Mouse (Mus musculus) MEL-GATA-1-ER (cell line): ENCODE data around the gene Barx1.

Source experiments
- DNase-seq: peaks from one replicate; pipeline ENCODE4 v3.0.0-alpha.2; 2012; ENCODE audit warnings: low read depth; ENCODE audit errors: extremely low read depth

Gene Barx1

DNA sequence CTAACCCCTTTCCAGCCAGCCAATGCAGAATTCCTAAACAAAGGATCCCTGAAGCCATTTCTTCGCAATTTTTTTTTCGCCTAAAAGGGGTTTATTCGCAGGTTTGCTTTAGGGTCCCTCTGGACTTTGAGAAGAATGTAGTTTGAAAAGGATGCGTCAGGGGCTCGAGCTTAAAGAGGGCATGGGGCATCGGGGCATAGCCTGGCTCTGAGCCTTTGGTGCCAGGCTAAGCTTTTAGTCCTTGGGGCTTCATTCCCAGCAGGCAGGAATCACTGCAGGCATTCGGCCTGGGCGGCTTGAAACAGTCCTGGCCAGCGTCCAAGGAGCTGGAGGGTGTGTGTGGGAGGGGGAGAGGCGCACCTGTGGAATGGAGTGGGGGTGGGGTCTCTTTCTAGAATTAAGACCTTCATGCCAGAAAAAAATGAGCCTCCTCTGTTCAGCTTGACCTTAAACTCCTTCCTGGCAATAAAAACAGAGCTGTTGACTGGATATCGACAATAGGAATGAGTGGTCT lies 2.5 kb upstream of the Barx1 start:
- no peak for DNase-seq

DNA sequence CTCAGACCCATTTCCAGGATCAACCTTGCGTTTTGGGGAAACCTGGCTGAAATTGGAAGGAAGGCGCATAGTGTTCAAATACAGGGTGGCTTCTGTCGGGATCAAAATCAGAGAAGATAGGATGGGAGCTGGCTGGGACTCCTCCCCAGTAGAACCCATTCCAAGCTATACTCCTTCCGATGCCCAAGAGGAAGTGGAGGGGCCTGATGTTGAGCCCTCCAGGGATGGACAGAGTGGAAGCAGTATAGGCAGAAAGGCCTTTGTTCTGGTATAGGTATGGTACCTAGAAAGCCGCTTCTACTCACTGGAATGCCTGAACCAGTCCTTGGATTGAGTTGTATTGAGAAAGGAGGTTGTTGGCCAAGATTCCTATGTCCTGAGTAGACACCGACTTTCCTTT lies 2.1 kb upstream of the Barx1 start:
- no peak for DNase-seq

DNA sequence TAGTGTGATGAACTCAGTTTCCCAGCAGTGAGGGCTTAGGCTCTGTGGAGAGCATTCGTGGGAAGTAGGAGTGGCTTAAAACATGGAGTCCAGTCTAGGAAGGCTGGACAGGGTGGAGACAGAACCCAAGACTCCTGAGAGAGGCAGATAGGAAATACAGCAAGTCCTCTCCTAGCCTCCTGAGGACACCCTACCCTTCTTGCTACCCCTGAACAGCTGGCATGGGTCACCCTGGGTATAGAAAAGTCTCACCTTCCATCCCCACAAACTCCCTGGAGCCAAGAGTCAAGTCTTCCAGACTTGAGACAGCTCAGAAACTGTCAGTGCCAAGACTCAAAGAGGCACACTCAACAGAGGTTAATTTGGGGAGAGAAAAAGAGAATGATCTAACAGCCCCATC lies 1.2 kb upstream of the Barx1 start:
- DNase-seq: no peak

DNA sequence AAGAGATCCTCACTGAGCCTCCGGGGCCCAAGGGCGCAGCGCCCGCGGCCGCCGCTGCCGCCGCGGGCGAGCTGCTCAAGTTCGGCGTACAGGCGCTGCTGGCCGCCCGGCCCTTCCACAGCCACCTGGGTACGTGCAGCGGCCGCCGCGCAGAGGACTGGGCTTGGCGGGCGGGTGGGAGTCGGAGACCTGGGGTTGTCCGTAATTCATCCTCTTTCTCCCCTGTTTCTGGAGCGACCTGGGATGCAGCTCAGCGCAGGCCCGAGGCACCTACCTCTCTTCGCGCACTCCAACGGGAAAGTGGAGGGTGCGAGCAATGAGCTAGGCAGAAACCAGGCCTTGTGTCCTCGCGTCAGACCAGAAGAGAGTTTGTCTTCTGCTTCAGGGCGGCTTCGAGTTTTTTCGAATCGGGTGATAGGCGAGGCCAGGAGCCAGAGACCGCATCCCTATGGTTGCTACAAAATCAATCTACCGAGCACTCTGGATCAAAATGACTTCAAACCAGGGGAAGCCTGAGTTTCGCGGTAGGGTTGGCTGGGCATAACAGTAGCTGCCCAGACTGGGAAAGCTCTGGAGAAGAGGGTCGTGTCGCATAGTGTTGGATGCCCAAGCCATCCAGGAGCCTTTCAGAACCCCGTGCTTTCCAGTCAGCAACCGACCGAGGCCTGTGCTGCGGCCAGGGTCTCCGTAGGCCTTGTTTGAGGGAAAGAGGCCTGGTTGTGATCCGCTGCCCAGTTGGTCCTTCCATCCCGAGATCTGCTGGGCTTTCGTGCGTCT lies 601 bp downstream of the Barx1 start:
- DNase-seq: no peak

DNA sequence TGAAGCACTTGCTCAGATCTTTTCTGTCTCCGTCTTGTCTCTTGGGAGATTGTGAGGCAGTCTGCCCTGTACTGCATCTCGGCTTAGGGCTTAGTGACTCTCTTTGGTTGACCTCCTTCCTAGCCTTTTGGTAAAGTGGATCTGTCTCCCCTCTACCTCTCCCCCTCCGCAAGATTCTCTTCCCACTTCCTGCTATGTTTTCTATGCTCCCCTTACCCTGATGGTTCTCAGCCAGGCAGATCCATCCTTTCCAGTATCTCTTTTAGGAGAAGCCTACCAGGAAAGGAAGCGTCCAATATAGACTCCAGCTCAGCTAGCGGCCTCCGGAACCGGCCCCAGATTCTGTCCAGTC lies 1.2 kb downstream of the Barx1 start:
- no peak for DNase-seq

DNA sequence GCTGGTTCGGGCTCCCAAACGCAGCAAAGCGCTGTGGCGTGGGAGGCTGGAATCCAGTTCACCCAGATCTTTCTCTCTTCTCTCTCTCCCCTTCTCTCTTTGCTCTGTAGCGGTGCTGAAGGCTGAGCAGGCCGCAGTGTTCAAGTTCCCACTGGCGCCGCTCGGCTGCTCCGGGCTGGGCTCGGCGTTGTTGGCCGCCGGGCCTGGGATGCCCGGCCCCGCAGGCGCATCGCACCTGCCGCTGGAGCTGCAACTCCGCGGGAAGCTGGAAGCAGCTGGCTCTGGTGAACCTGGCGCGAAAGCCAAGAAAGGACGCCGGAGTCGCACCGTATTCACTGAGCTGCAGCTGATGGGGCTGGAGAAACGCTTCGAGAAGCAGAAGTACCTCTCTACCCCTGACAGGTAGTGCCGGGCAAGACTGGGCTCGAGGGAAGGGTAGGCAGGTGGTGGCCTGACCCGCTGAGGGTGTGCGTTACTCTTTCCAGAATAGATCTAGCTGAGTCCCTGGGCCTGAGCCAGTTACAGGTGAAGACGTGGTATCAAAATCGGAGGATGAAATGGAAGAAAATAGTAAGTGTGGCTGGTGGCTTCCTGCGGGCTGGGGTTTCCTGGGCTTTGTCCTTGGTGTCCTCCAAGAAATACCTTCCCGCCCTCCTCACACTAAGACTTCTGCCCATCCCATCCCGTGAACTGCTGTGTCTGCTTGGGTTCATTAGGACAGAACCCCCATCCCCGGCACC lies 2.3 kb downstream of the Barx1 start:
- DNase-seq: no peak

DNA sequence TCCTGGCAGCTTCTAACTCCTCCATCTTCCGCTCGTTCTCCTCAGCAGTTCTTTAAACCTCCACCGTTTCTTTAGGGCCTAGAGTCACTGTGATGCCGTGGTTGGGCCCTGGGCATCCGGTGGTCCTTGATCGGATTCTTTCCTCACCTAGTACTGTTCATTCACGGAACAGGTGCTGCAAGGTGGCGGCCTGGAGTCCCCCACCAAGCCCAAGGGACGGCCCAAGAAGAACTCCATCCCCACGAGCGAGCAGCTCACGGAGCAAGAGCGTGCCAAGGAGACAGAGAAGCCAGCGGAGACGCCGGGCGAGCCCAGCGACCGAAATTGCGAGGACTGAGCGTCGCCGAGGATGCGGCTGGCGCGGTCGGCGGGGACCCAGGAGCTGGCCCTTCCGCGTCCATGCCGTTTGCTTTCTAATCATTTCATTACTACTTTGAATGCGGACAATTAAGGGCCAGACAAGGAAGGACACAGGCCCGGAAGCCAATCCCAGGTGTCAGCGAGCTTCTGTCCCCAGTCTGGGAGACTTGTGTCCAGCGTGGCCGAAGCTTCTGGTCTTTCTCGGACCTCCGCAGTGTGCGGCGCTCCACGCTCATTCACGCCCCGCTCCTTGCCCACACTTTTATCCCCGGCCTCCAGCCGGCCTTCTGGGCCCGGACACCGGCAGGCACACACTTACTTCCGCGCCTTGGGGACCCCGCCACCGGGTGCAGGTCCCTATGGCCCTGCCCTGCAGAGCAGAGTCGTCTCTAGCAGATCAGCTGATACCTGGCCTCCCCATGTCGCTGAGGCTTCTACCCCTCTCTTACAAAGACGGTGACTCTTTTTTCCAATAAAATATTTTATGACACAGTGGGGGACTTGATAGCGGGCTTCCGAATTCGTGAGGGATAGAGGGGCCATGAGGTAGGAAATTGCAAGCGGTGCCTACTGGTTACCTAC lies 3.1 kb downstream of the Barx1 start:
- DNase-seq: no peak

DNA sequence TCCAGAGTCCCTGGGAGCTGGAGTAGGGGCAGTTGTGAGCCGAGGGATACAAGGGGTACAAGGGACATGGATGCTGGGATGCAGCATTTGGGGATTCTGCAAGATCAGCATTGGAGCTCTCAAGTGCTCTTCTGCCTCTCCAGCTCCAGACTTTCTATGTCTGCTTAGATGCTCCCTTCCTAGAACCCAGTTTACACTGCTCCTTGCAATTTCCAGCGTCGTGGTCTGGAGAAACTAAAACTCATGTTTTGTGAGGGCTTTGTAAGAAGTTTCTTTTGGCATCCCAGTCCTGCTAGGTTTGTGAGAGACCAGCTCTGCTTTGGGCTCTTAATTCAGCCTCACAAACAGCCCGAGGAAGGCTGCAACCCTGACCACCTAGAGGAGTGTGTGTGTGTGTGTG lies 4.7 kb downstream of the Barx1 start:
- no peak for DNase-seq

DNA sequence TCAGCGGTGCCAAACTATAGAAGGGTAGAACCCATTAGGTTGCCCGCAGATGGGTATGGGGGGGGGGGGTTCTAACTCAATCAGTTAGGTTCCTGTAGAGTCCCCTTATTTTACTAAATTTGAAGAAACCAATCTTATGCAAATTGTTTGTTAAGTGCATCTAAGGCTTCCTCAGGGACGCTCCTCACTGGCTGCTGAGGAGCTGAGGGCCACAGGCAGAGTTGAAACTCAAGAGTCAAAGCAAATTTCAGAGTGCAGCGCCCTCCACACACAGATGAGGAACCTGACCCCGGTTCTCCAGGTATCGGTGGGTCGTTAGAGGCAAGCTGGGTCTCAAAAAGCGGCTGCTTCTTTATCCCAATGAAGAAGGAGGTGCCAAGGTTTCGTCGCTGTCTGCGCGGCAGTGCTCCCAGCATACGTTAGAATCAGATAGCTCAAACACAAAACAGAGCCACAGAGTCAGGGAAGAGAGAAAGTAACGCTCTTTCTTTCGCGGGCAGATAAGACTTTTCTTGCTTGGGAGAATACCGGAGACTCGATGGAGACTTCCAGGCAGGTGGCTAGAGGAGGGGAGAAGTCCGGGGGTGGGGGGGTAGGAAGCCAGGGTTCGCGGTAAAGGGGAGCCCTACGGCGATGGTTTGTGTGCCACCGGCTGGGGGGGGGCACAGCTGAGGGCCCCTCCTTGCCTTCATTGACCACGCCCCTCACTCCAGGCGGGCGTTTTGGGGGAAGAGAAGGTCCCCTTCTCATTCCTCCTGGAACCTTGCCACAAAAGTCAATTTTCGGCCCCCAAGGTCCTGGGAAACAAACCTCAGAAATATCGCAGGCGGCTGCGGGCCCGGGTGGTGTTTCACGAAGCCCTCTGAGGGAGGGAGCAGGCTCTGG lies 5.5 kb downstream of the Barx1 start:
- DNase-seq: peak; percentile 39

DNA sequence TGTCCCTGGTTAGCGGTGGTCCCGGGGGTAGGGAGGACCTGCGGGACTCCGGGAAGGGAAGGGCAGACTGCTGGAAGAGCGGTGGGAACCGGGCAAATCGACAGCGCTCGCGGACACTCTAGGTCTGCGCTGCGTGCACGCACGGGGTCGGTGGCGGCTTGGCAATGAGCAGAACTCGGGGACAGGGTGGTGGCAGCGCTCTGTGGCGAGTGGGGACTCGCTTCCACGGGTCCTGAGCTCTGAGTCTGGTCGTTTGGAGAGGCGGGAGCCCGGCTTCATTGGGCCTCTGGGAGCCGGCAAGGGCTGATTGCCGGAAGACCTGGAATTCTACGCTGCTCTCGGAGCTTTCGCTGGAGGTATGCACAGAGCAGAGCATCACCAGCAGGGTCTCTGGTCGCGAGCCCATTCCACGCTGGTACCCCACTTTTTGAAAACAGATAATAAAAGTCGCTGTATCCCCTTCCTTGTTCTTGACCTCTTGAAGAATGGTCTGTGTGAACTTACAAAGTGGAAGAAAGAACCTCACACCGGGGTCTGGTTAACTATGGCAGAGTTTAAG lies 6.3 kb downstream of the Barx1 start:
- no peak for DNase-seq

DNA sequence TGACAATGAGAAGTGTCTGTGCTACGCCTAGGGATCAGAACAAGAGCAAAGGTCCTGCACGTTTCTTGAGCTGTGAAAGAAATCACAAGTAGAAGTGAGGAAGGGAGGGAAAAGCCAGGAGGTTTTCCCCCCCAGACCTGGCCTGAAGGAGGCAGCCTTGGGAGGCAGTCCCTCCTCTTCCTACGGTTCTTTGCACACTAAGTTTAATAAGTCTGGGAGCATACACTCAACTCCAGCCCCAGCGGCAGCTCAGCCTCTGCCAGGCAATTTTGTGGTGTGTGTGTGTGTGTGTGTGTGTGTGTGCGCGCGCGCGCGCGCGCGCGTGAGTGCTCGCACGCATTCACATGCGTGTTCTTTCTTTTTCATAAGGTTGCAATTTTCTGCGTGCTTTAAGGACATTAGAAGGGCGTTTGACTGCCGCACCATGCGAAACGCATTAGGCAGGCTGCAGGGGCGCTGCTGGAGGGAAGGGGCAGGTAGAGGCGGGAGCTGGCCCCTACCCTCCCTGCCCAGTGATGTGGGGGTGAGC lies 9.6 kb downstream of the Barx1 start:
- DNase-seq: no peak

DNA sequence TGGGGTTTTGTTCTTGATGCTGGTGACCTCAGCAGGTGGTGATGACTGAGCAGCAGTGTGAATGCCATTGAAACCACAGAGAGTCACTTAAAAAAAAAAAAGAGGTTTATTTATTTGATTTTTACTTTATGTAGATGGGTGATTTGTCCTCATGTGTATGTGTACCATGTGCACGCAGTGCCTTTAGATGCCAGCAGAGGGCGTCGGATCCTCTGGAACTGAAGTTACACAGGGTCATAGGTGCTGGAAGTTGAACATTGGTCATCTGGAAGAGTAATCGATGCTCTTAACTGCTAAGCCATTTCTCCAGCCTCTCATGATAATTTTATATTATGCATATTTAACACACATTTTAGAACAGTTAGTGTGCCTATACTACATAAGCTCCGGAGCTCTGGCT lies 11.8 kb downstream of the Barx1 start:
- no peak for DNase-seq

DNA sequence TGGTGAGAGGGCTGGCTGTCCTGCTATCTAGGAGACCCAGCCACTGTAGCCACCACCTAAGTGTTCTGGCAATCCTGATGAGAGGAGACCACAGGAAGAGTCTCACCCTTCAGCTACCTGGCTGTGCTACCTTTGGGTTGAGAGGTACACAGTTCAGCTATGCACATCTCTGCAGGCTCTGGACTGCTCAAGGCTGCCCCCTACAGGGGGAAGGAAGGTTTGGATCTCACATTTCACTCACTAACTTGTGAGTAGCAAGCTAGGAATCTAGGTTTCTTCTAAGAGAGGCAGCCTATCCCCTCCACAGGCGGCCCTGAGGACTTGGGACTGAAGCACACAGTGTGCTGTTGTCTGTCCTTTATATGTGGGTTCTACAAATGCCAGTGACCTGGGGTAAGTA lies 16.6 kb downstream of the Barx1 start:
- no peak for DNase-seq

DNA sequence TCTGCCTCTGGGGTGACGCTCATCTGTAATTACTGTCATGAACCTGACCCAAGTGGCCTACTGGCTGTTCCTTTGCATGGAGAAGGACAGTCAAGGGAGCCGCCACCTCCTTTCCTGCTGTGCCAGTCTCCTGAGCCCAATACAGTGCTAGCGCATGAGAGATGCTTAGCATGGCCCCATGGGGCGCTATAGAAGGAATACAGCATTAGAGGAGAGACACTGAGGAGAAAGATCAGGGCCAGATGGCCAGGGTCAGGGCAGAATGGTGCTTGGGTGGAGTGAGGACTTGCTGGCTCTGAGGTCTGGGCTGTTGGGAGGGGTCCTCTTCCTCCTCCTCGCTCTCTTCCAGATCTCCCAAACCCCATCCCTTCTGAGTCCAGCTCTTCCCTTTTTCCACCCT lies 23.9 kb downstream of the Barx1 start:
- DNase-seq: no peak

DNA sequence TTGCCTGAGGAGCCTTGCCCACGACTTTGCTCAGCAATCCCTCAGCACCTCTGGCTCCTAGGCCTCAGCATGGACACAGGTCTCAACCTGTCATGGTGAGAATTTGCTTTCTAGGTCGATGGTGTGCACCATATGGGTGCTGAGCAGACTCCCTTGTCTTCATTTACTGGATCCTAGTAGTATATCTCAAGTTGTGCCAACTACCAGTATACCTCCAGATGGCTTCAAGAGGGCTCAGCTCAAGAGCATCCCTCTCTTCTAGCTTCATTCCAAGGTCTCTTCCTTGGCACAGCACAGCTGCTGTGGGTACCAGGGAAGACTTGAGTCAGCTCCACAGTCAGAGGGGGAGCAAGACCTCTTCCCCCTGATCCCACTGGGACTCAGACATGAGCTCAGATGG lies 29.2 kb downstream of the Barx1 start:
- no peak for DNase-seq

DNA sequence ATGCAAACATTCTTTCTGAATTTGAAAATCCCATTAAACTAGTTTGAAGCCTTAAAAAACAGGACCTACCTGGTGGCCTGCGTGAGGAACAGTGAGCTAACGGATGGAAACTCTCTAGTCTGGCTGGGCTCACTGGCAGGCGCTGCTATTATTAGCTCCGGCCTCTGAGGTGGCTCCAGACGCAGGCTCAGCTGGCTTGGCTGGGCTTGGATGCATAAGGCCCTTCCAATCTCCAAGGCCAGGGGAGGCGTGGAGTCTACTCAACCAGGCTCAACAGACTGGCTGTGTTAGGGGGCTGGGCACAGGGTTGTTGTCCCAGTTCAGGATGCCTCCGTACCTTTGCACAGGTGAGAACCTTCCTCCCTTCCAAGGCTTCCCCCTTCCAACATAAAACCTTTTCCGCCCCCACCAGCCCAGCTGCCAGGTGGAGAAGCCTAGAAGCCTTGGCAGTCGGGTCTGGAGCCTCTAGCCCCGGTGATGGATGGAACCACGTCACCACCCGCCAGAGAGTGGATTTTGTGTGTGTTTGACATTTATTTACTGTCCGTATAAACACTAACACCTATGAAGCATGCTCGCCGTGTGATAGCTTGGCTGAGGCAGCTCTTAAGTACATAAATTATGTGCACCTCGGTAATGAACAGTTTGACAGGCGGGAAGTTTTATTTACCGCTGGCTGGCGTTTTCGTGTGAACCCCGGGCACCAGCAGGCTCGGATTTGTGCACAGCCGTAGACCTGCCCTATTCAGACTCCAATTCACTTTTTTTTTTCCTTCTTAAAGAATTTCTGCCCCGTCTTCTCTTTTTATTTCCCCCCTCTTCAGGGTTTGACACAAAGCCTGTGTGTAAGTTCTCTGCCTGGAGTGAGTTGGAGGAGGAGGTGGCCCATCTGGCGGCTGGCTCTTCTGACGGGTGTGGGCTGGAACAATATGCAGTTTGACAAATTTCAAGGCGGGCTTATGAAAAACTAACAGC lies 31.6 kb downstream of the Barx1 start:
- DNase-seq: no peak

DNA sequence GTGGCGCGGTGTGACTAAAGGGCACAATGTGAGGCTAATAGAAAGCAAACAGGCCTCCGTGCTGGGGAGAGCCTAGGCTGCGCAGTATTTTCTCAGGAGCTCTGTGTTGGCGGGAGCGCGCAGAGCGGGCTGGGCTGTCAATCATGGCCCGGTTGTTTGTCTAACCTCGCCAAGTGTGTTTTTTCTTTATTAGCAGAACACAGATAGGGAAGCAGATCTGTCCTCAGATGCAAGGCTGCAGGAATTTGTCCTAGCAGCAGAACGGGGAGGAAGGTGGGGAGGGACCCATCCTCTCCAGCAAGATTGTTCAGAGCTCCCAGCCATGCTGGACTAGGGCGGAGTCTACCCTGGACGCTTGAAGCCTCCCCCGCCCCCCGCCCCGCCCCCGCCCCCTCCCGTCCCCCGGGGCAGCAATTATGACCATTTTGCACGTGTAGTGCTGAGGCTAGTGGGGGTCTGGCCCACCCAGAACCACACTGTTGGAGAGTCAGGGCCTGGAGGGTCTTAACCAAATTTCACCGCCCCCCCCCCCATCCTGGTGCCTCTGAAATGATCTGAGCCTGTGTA lies 43.7 kb downstream of the Barx1 start:
- DNase-seq: no peak

DNA sequence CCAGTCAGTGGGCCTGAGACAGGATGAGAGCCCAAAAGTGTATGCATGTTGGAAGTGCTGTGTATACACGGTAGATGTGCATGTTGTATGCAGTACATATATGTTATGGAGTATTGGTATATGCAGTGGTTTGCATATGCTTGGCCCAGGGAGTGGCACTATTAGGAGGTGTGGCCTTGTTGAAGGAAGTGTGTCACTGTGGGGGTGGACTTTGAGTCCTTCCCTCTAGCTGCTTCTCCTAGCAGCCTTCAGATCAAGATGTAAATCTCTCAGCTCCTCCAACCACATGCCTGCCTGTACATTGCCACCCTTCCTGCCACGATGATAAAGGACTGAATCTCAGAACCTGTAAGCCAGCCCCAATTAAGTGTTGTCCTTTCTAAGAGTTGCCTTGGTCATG lies 49.9 kb downstream of the Barx1 start:
- DNase-seq: no peak

DNA sequence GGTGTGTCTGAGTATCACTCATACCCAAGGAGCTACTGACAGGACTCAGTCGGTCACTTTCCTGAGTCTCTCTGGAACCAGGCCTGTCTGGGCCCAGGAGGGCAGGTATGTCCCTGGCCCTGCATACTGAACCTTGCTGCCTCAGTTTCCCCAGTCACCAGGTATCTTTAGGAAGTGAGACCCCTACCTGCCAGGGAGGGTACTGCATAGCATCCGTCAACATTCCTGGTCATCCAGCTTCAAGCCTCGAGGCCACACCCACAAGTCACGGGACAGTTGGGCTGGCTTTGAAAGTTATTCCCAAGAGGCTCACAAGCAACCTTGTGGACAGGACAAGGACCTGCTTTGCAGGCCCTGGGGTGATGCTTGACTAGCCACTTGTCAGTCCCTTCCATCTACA lies 53.3 kb downstream of the Barx1 start:
- no peak for DNase-seq
